Mouse (Mus musculus) CH12.LX (cell line): ENCODE measurements around the gene Ugt1a6b.
"Not testable (repeated sequence)": the region's sequence is repeated elsewhere in the genome, so short reads cannot be mapped to it uniquely, and the experiment has no call there.

Experiments used
- CHD1 ChIP-seq: IDR thresholded peaks from 2 replicates; pipeline ENCODE4 v1.6.1; 2012; ENCODE audit warnings: low read depth, low read length, improper control_type of control experiment, inconsistent platforms
- CHD2 ChIP-seq: IDR thresholded peaks from 2 replicates; pipeline ENCODE4 v1.6.1; 2011; ENCODE audit warnings: low read length, improper control_type of control experiment
- CTCF ChIP-seq, 2 experiments: IDR thresholded peaks in 1 of 2; conservative IDR thresholded peaks in 1 of 2; 2 replicates each; pipeline ENCODE4 v1.5.1; 2011 to 2012; ENCODE audit warnings: low read depth in 2 of 2, low read length in 2 of 2, improper control_type of control experiment in 1 of 2, inconsistent platforms in 1 of 2, mild to moderate bottlenecking in 1 of 2, moderate library complexity in 1 of 2
- E2F4 ChIP-seq: IDR thresholded peaks from 2 replicates; pipeline ENCODE4 v1.6.1; 2011; ENCODE audit warnings: low read depth, low read length, improper control_type of control experiment; ENCODE audit not compliant: insufficient replicate concordance
- EP300 ChIP-seq: IDR thresholded peaks from 2 replicates; pipeline ENCODE4 v1.6.1; 2011; ENCODE audit warnings: low read length, improper control_type of control experiment
- POLR2A ChIP-seq: IDR thresholded peaks from 2 replicates; pipeline ENCODE4 v1.6.1; 2011; ENCODE audit warnings: low read depth, mild to moderate bottlenecking, improper control_type of control experiment, low read length
- SMC3 ChIP-seq: IDR thresholded peaks from 2 replicates; pipeline ENCODE4 v1.6.1; 2011; ENCODE audit warnings: low read depth, low read length, improper control_type of control experiment
- USF1 ChIP-seq: IDR thresholded peaks from 2 replicates; pipeline ENCODE4 v1.6.1; 2014; ENCODE audit warnings: low read depth, mild to moderate bottlenecking, inconsistent platforms, low read length, improper control_type of control experiment

DNA sequence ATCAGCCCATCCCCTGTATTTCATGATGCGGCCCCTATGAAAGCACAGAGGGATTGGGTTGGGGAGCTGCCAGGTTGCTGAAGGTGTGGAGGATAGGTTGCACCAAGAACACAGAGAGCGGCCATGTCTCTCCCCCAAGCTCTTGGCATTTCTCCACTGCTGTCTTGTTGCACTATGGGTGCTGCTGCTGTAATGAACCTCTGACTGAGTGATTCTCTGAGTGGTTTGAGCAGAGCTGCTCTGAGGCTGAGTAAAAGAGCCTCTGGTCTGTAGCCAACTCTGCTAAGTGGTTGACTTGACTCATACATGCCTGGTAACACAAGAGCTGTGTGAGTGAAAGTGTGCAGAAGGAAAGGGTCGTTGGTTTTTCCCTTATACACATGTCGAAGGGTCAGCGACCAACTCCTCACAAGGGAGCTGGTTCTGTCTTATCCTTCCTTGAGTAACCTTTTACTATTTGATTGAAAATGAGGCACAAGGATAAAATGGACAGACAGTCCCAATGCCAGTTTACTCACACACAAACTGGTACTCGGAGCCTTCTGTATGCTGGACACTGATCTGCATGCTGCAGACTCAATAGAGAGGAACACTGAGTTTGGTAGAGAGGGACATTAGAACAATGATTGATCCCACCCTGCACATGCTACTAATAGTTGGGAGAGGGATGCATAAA is 32.3 kb downstream of the Ugt1a6b start:
- not testable (repeated sequence) for TF ChIP-seq USF1; POLR2A; EP300; CTCF (conservative IDR thresholded peaks at IDR 0.05 in 1 of 2, IDR thresholded peaks at IDR 0.05 in 1 of 2; ENCODE audit: low read depth in 2 of 2, low read length in 2 of 2); CHD1; E2F4; CHD2; SMC3
